ENCODE assay signal across 27 mouse cellular contexts in genomic region chr2:73759027-73759426, GRCm38 (mm10). TPM values are rescaled to one million over a fixed set of nuclear protein-coding genes. Genes with fewer than 3 reads are reported as not detected.
DNase-seq lines count a peak whose midpoint lies in the region; ATAC-seq and TF ChIP-seq lines count a peak whose summit lies in the region.
"Had no signal": no experiment of that assay in that cellular context is flagged by ENCODE, and none has a peak within 500 bp of the region (broad histone marks: within the 10 kb centered on the region; RNA-seq: fewer than 3 reads in every experiment).

No protein-coding gene starts in this region.

- no peaks in the 10 kb centered on the region for H3K36me3 ChIP-seq in liver, embryonic 11.5 days (ENCODE audit: control insufficient read depth, insufficient read depth, low read length)
- H3K36me3 ChIP-seq in liver, postnatal 0 days (replicated peaks; ENCODE audit: insufficient read depth, low read length) = no peaks in the 10 kb centered on the region
- H3K36me3 ChIP-seq: G1E; hindbrain, embryonic 15.5 days had no signal

- peak; percentile 75 for ATAC-seq in liver, embryonic 11.5 days (replicated peaks; ENCODE audit: low FRiP score)
- ATAC-seq in liver, postnatal 0 days = no peak
- ATAC-seq in common myeloid progenitor, adult 5-6 weeks (replicated peaks; ENCODE audit: low read depth, poor library complexity, severe bottlenecking) = peak; percentile 47; the same call in 1 of the 2 replicates
- ATAC-seq in megakaryocyte progenitor cell, adult 5-6 weeks (replicated peaks; ENCODE audit: poor library complexity) = peak; percentile 70
- ATAC-seq: activated CD4-positive, CD25-positive, alpha-beta regulatory T cell, adult 4 months; forebrain, embryonic 13.5 days; forebrain, embryonic 16.5 days had no signal

- 48% methylated on average over 5 of the region's 5 CpGs for WGBS in liver, embryonic 11.5 days
- 42% methylated on average over 5 of the region's 5 CpGs for WGBS in liver, postnatal 0 days (ENCODE audit: insufficient replicate concordance)

- no peak overlapping the region for H3K4me3 ChIP-seq in liver, embryonic 11.5 days (ENCODE audit: low read depth, low read length)
- H3K4me3 ChIP-seq in liver, postnatal 0 days (ENCODE audit: low read depth, low read length) = no peak overlapping the region
- H3K4me3 ChIP-seq: forebrain, embryonic 10.5 days; forebrain, embryonic 13.5 days; heart, adult 2 months; heart, embryonic 10.5 days; heart, embryonic 13.5 days; hindbrain, embryonic 12.5 days; hindbrain, embryonic 15.5 days had no signal

- no peaks in the 10 kb centered on the region for H3K4me1 ChIP-seq in liver, embryonic 11.5 days (replicated peaks; ENCODE audit: control insufficient read depth, insufficient read depth, low read length)
- H3K4me1 ChIP-seq in liver, postnatal 0 days (ENCODE audit: insufficient read depth) = no peaks in the 10 kb centered on the region

- no peaks in the 10 kb centered on the region for H3K9me3 ChIP-seq in liver, embryonic 11.5 days (ENCODE audit: control insufficient read depth, low read length)
- H3K9me3 ChIP-seq in liver, postnatal 0 days (ENCODE audit: low read length) = no peaks in the 10 kb centered on the region
- H3K9me3 ChIP-seq: G1E; heart, embryonic 10.5 days; heart, embryonic 13.5 days; hindbrain, embryonic 15.5 days had no signal

- no peaks in the 10 kb centered on the region for H3K27me3 ChIP-seq in liver, embryonic 11.5 days (replicated peaks; ENCODE audit: control insufficient read depth, insufficient read depth, low read length)
- no peaks in the 10 kb centered on the region for H3K27me3 ChIP-seq in liver, postnatal 0 days (ENCODE audit: insufficient read depth, low read length)
- H3K27me3 ChIP-seq: CH12.LX; forebrain, embryonic 13.5 days; heart, embryonic 13.5 days; hindbrain, embryonic 12.5 days; hindbrain, embryonic 15.5 days had no signal

- TF ChIP-seq CTCF in liver, postnatal 0 days (IDR thresholded peaks at IDR 0.05; ENCODE audit: low read depth) = no peak

- H3K9ac ChIP-seq in liver, embryonic 11.5 days (ENCODE audit: low read depth, low read length) = no peak overlapping the region
- H3K9ac ChIP-seq in liver, postnatal 0 days (replicated peaks) = no peak overlapping the region
- H3K9ac ChIP-seq: forebrain, embryonic 13.5 days; heart, embryonic 13.5 days; hindbrain, embryonic 12.5 days; hindbrain, embryonic 15.5 days had no signal

- DNase-seq in liver, embryonic 11.5 days (ENCODE audit: low spot score) = no peak
- DNase-seq in liver, postnatal 0 days = no peak
- DNase-seq in heart, postnatal 4 days = no peak
- DNase-seq in cerebellum, adult 11 months = no peak
- DNase-seq: adrenal gland, postnatal 14 days; cerebellum, adult 11-12 months; cerebellum, adult 8-10 months; cerebellum, postnatal 10 days; cerebellum, postnatal 36 days; gastrocnemius, postnatal 10 days; gastrocnemius, postnatal 36 days; heart, adult 2 months; heart, postnatal 14 days had no signal

- no peak overlapping the region for H3K4me2 ChIP-seq in liver, embryonic 11.5 days
- H3K4me2 ChIP-seq in liver, postnatal 0 days (ENCODE audit: low read depth, low read length) = no peak overlapping the region
- H3K4me2 ChIP-seq: forebrain, embryonic 13.5 days; heart, embryonic 13.5 days; hindbrain, embryonic 12.5 days; hindbrain, embryonic 15.5 days had no signal

- TF ChIP-seq EP300 in liver, postnatal 0 days (IDR thresholded peaks at IDR 0.05; ENCODE audit: low read depth) = no peak

- H3K27ac ChIP-seq in liver, embryonic 11.5 days (ENCODE audit: low read depth, low read length) = no peak overlapping the region
- no peak overlapping the region for H3K27ac ChIP-seq in liver, postnatal 0 days (ENCODE audit: low read depth)
- H3K27ac ChIP-seq: forebrain, embryonic 10.5 days; forebrain, embryonic 13.5 days; heart, adult 2 months; heart, embryonic 10.5 days; heart, embryonic 13.5 days; hindbrain, embryonic 12.5 days; hindbrain, embryonic 15.5 days had no signal

RNA-seq across cellular contexts. Expression of gene Chn1, which starts 16.1 kb away (rescaled TPM):
- polyA plus RNA-seq in liver, embryonic 11.5 days (2014; fragmentation: Nextera tagmentation; extraction: Ambion mirVana) = 6.1 and 7.6 TPM in 2 replicates
- polyA plus RNA-seq in liver, postnatal 0 days (2015; fragmentation: Nextera tagmentation; extraction: Ambion mirVana) = 0.26 and 0.31 TPM in 2 replicates
- total RNA-seq in common myeloid progenitor, adult 5-6 weeks (2017) = 0.46 TPM in 1 of 2 replicates, not detected in the other
- total RNA-seq in megakaryocyte progenitor cell, adult 5-6 weeks (2015) = 0.10 TPM in 1 of 2 replicates, not detected in the other
- total RNA-seq in megakaryocyte progenitor cell, adult 5-6 weeks (2017) = 0.21 and 0.51 TPM in 2 replicates
- 10 to 100 TPM; 77.7 to 79.8 TPM for total RNA-seq in heart, postnatal 4 days (2021)
- total RNA-seq: granulocyte monocyte progenitor cell, adult 5-6 weeks; hematopoietic stem cell, adult 5-6 weeks had no signal
- polyA plus RNA-seq: activated CD4-positive, CD25-positive, alpha-beta regulatory T cell, adult 4 months had no signal

Comparison
In these comparisons a context has a peak if more than half of its experiments do, and no peak if none do; other contexts are left out.
1. RNA of gene Chn1, which starts 16.1 kb away (total RNA-seq): 77.7 to 79.8 TPM in heart, postnatal 4 days; 0.46 TPM in common myeloid progenitor, adult 5-6 weeks and 0.10 to 0.51 TPM in megakaryocyte progenitor cell, adult 5-6 weeks; every median in the first group is over 10 times any median in the second.